Mouse (Mus musculus) kidney, adult 8-10 months (tissue): ENCODE data around the gene Zan.

ENCODE experiments used
- DNase-seq, 2 experiments: peaks; one replicate each; pipeline ENCODE4 v3.0.0; 2022

The Zan gene

GRCm38 (mm10) chr5:137414253-137414652 lies 62.6 kb downstream of the Zan start:
- no peak for DNase-seq

GRCm38 (mm10) chr5:137411235-137411634 lies 65.6 kb downstream of the Zan start:
- DNase-seq: no peak

- no peak for DNase-seq
These were observed 66.3 kb downstream of the Zan start for GRCm38 (mm10) chr5:137410549-137410948.

GRCm38 (mm10) chr5:137410066-137410465 lies 66.8 kb downstream of the Zan start:
- no peak for DNase-seq

- no peak for DNase-seq
These were observed 67.4 kb downstream of the Zan start for GRCm38 (mm10) chr5:137409451-137409850.

- peak in 1 of 2 experiments; percentile 8 for DNase-seq
These were observed 72.8 kb downstream of the Zan start for GRCm38 (mm10) chr5:137404081-137404480.

- no peak for DNase-seq
These were observed 82.4 kb downstream of the Zan start for GRCm38 (mm10) chr5:137394456-137394855.

GRCm38 (mm10) chr5:137391641-137392040 lies 85.2 kb downstream of the Zan start:
- no peak for DNase-seq

- no peak for DNase-seq
These were observed 90.2 kb downstream of the Zan start for GRCm38 (mm10) chr5:137386712-137387111.

GRCm38 (mm10) chr5:137383441-137383840 lies 93.4 kb downstream of the Zan start:
- no peak for DNase-seq

GRCm38 (mm10) chr5:137381152-137381551 lies 95.7 kb downstream of the Zan start:
- DNase-seq: peak; percentile 67 to 79

- DNase-seq: no peak
These were observed 99.3 kb downstream of the Zan start for GRCm38 (mm10) chr5:137377603-137378002.

GRCm38 (mm10) chr5:137377176-137377575 lies 99.7 kb downstream of the Zan start:
- DNase-seq: no peak

- no peak for DNase-seq
These were observed 100.1 kb downstream of the Zan start for GRCm38 (mm10) chr5:137376722-137377121.

GRCm38 (mm10) chr5:137376198-137376597 lies 100.7 kb downstream of the Zan start:
- DNase-seq: peak; percentile 59 to 61

- peak; percentile 67 to 74 for DNase-seq
These were observed 101.2 kb downstream of the Zan start for GRCm38 (mm10) chr5:137375627-137376026.

GRCm38 (mm10) chr5:137374521-137375080 lies 102.3 kb downstream of the Zan start:
- DNase-seq: no peak

GRCm38 (mm10) chr5:137373371-137373950 lies 103.4 kb downstream of the Zan start:
- DNase-seq: no peak

- no peak for DNase-seq
These were observed 107.2 kb downstream of the Zan start for GRCm38 (mm10) chr5:137369665-137370064.

GRCm38 (mm10) chr5:137358382-137358781 lies 118.5 kb downstream of the Zan start:
- no peak for DNase-seq

- no peak for DNase-seq
These were observed 122.8 kb downstream of the Zan start for GRCm38 (mm10) chr5:137354091-137354490.

GRCm38 (mm10) chr5:137352011-137352975 lies 124.6 kb downstream of the Zan start:
- DNase-seq: peak; percentile 75 to 77

GRCm38 (mm10) chr5:137351394-137351793 lies 125.5 kb downstream of the Zan start:
- DNase-seq: no peak

- DNase-seq: no peak
These were observed 125.8 kb downstream of the Zan start for GRCm38 (mm10) chr5:137351058-137351380.
